Mouse (Mus musculus): ENCODE data around the gene Zic1. TPM values are rescaled to one million over a fixed set of nuclear protein-coding genes. Genes with fewer than 3 reads are reported as not detected.

Gene Zic1
- polyA plus RNA-seq, 1 experiment = 0.28 TPM

- H3K4me1 ChIP-seq (replicated peaks; ENCODE audit: control insufficient read depth, insufficient read depth, low read length) = no peaks in the 10 kb centered on the region
- no peaks in the 10 kb centered on the region for H3K36me3 ChIP-seq (ENCODE audit: control insufficient read depth, insufficient read depth, low read length)
- no peak overlapping the region for H3K4me3 ChIP-seq (ENCODE audit: control insufficient read depth, insufficient read depth, low read length)
- no peak for DNase-seq
- H3K27ac ChIP-seq (ENCODE audit: control insufficient read depth, insufficient read depth, low read length) = no peak overlapping the region
- TF ChIP-seq CTCF (IDR thresholded peaks at IDR 0.05; ENCODE audit: borderline replicate concordance, control insufficient read depth, extremely low read depth, insufficient read depth, low read length, poor library complexity) (no peak), POLR2A (IDR thresholded peaks at IDR 0.05; ENCODE audit: control insufficient read depth, extremely low read depth, insufficient read depth, low read length, poor library complexity) (no peak)
- WGBS = 24% methylated on average over 22 of the region's 22 CpGs
- peaks cover 12% of the 10 kb centered on the region; the same call in 1 of the 2 replicates for H3K27me3 ChIP-seq (ENCODE audit: control insufficient read depth, insufficient read depth, low read length)
Measured at GRCm38 (mm10) chr9:91354434-91355269, 11.0 kb downstream of the Zic1 start.

DNA sequence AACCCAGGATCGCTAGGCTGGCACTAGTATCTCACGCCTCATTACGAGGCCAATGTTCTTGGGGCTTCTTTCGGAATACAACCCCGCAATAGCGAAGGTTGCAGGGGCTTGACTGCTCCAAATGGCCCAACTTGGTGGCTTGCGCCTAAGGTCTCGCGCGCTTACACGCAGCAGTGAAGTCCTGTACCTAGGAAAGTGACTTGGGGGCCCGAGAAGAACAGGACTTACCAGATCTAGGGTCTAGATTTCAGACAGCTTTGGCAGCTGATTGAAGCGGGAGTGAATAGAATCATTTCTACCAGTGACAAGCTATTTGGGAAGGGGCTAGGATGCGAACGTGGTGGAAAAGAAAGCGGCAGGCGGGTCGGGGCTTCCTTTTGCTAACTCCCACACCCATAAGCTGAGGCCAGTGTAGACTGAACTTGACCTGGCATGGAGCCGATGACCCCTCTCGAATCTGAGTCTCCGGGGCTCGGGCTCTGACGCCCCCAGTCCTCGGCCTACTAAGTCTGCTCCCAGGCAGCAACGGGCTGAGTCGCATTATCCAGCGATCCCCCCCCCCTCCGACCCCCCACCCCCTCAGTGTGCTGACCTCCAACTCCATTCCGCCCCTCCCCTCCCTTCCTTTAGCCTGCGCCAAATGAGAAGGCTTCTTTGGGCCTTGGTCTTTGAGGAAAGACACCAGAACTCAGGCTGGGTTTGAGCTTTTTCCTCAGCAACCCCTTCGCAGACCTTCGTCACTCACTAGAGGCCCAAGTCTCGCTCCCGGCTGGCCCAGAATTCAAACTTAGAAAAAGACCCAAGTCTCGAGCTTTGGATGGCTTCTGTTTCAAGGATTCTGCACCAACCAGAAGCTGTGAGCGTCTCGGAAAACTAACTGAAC, 11.8 kb downstream of the Zic1 start:
- Histone ChIP-seq H3K36me3 (ENCODE audit: control insufficient read depth, insufficient read depth, low read length) (no peaks in the 10 kb centered on the region), H3K27me3 (ENCODE audit: control insufficient read depth, insufficient read depth, low read length) (peaks cover 10% of the 10 kb centered on the region; the same call in 1 of the 2 replicates), H3K4me3 (ENCODE audit: control insufficient read depth, insufficient read depth, low read length) (no peak overlapping the region), H3K27ac (ENCODE audit: control insufficient read depth, insufficient read depth, low read length) (no peak overlapping the region), H3K4me1 (replicated peaks; ENCODE audit: control insufficient read depth, insufficient read depth, low read length) (no peaks in the 10 kb centered on the region)
- no peak for DNase-seq
- no peak for TF ChIP-seq POLR2A (IDR thresholded peaks at IDR 0.05; ENCODE audit: control insufficient read depth, extremely low read depth, insufficient read depth, low read length, poor library complexity)
- WGBS = 21% methylated on average over 37 of the region's 37 CpGs

GRCm38 (mm10) chr9:91352786-91353185, 12.8 kb downstream of the Zic1 start:
- no peaks in the 10 kb centered on the region for H3K36me3 ChIP-seq (ENCODE audit: control insufficient read depth, insufficient read depth, low read length)
- H3K4me3 ChIP-seq (ENCODE audit: control insufficient read depth, insufficient read depth, low read length) = no peak overlapping the region
- no peaks in the 10 kb centered on the region for H3K4me1 ChIP-seq (replicated peaks; ENCODE audit: control insufficient read depth, insufficient read depth, low read length)
- DNase-seq = no peak
- H3K27ac ChIP-seq (ENCODE audit: control insufficient read depth, insufficient read depth, low read length) = no peak overlapping the region
- WGBS = 8% methylated on average over 15 of the region's 15 CpGs
- TF ChIP-seq POLR2A (IDR thresholded peaks at IDR 0.05; ENCODE audit: control insufficient read depth, extremely low read depth, insufficient read depth, low read length, poor library complexity) (no peak), CTCF (IDR thresholded peaks at IDR 0.05; ENCODE audit: borderline replicate concordance, control insufficient read depth, extremely low read depth, insufficient read depth, low read length, poor library complexity) (no peak)
- peaks cover 10% of the 10 kb centered on the region; the same call in 1 of the 2 replicates for H3K27me3 ChIP-seq (ENCODE audit: control insufficient read depth, insufficient read depth, low read length)

DNA sequence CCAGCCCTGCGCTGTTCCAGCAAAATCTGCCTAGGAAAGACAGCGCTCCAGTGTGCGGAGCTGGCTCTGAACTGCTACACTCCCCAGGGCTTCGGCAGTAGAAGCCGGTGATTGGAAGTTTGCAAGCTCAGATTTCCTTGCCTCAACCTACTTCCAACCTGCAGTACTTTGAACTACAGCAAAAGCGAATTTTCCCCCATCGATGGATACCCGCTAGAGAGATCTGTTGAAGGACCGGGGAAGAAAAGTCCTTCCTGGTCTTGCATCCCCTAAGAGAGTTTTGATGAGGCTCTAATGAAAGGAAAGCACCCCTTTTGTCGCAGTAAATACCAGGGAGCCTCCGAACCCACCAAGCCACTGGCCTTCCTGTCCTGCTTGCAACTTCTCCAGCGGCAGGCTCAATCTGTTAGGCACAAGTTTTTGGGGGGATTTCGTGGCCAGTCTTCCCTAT, 13.6 kb downstream of the Zic1 start:
- Histone ChIP-seq H3K4me1 (replicated peaks; ENCODE audit: control insufficient read depth, insufficient read depth, low read length) (no peaks in the 10 kb centered on the region), H3K4me3 (ENCODE audit: control insufficient read depth, insufficient read depth, low read length) (no peak overlapping the region), H3K27me3 (ENCODE audit: control insufficient read depth, insufficient read depth, low read length) (peaks cover 10% of the 10 kb centered on the region; the same call in 1 of the 2 replicates), H3K27ac (ENCODE audit: control insufficient read depth, insufficient read depth, low read length) (no peak overlapping the region), H3K36me3 (ENCODE audit: control insufficient read depth, insufficient read depth, low read length) (no peaks in the 10 kb centered on the region)
- no peak for TF ChIP-seq CTCF (IDR thresholded peaks at IDR 0.05; ENCODE audit: borderline replicate concordance, control insufficient read depth, extremely low read depth, insufficient read depth, low read length, poor library complexity)
- no peak for DNase-seq
- WGBS = 10% methylated on average over 13 of the region's 13 CpGs

DNA sequence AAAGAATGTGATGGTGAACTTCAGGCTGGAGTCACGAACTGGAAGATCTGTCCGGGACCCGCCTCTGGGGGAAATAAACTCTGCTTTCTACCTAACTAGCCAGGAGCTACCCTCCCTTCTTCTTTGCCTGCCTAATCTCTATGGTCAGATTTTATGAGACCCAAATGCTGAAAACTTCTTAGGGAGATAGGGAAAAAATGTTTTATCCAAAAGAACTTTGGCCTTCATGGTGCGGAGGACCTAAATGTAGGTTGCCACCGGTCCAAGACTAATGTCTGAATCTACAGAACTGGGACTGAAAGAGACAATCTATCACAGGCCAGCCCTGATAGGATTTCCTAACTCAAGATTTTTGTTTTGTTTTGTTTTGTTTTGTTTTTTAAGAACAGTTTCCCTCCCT, 14.2 kb downstream of the Zic1 start:
- TF ChIP-seq CTCF (IDR thresholded peaks at IDR 0.05; ENCODE audit: borderline replicate concordance, control insufficient read depth, extremely low read depth, insufficient read depth, low read length, poor library complexity) = no peak
- no peak for TF ChIP-seq POLR2A (IDR thresholded peaks at IDR 0.05; ENCODE audit: control insufficient read depth, extremely low read depth, insufficient read depth, low read length, poor library complexity)
- DNase-seq = no peak

DNA sequence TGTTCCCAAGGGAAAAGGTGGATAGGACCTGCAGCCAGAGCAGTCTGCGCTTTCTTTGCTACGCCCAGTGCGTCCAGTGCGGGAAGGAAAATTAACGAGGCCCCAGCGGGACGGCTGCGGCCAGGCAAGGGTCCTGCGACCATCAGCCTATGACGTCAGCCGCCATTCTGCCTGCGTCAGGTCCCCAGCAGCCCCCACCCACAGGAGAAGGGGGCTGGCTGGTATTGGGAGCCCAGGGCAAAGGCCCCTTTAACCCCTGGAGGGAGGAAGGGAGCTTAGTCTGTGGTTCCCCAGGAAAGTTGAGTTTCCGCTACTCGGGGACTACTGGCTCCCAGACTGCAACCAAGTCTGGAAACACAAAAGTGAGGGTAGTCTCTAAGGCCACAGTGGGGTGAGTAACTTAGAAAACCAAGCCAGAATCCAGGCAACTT, 14.7 kb downstream of the Zic1 start:
- TF ChIP-seq CTCF (IDR thresholded peaks at IDR 0.05; ENCODE audit: borderline replicate concordance, control insufficient read depth, extremely low read depth, insufficient read depth, low read length, poor library complexity) = no peak
- TF ChIP-seq POLR2A (IDR thresholded peaks at IDR 0.05; ENCODE audit: control insufficient read depth, extremely low read depth, insufficient read depth, low read length, poor library complexity) = no peak
- Histone ChIP-seq H3K36me3 (ENCODE audit: control insufficient read depth, insufficient read depth, low read length) (no peaks in the 10 kb centered on the region), H3K27ac (ENCODE audit: control insufficient read depth, insufficient read depth, low read length) (no peak overlapping the region), H3K27me3 (ENCODE audit: control insufficient read depth, insufficient read depth, low read length) (peaks cover 10% of the 10 kb centered on the region; the same call in 1 of the 2 replicates), H3K4me3 (ENCODE audit: control insufficient read depth, insufficient read depth, low read length) (no peak overlapping the region), H3K4me1 (replicated peaks; ENCODE audit: control insufficient read depth, insufficient read depth, low read length) (no peaks in the 10 kb centered on the region)
- 12% methylated on average over 14 of the region's 14 CpGs for WGBS
- no peak for DNase-seq

More for the DNA sequence above, 14.2 kb downstream of the Zic1 start:
- Histone ChIP-seq H3K27ac (ENCODE audit: control insufficient read depth, insufficient read depth, low read length) (no peak overlapping the region), H3K36me3 (ENCODE audit: control insufficient read depth, insufficient read depth, low read length) (no peaks in the 10 kb centered on the region), H3K27me3 (ENCODE audit: control insufficient read depth, insufficient read depth, low read length) (peaks cover 10% of the 10 kb centered on the region; the same call in 1 of the 2 replicates), H3K4me3 (ENCODE audit: control insufficient read depth, insufficient read depth, low read length) (no peak overlapping the region), H3K4me1 (replicated peaks; ENCODE audit: control insufficient read depth, insufficient read depth, low read length) (no peaks in the 10 kb centered on the region)
- WGBS = 16% methylated on average over 5 of the region's 5 CpGs
